Mouse (Mus musculus) intestine, postnatal 0 days (tissue): ENCODE data around the gene Timm8a2. TPM values are rescaled to one million over a fixed set of nuclear protein-coding genes. Genes with fewer than 3 reads are reported as not detected.

Experiments used
- ATAC-seq: fragments of 200-750 bp; cut with Nextera tagmentation; 2 replicates; pipeline ENCODE4 v1.8.0; 2017; ENCODE audit warnings: mild to moderate bottlenecking, moderate TSS enrichment, moderate library complexity
- H3K27ac ChIP-seq: fragments of 300-500 bp; sonication (generic); 2 replicates; pipeline ENCODE4 v1.5.1; 2014; ENCODE audit warnings: mild to moderate bottlenecking, low read depth, low read length, moderate library complexity
- H3K27me3 ChIP-seq: fragments of 300-500 bp; sonication (generic); replicated peaks from 2 replicates; pipeline ENCODE4 v1.6.1; 2014; ENCODE audit warnings: low read length, mixed read lengths; ENCODE audit not compliant: control insufficient read depth, insufficient read depth
- H3K36me3 ChIP-seq: fragments of 300-500 bp; sonication (generic); 2 replicates; pipeline ENCODE4 v1.6.1; 2014; ENCODE audit warnings: mild to moderate bottlenecking, moderate library complexity; ENCODE audit not compliant: control insufficient read depth, insufficient read depth
- H3K4me1 ChIP-seq: fragments of 300-500 bp; sonication (generic); replicated peaks from 2 replicates; pipeline ENCODE4 v1.6.1; 2014; ENCODE audit warnings: antibody characterized with exemption, low read length, mixed read lengths; ENCODE audit not compliant: control insufficient read depth, insufficient read depth
- H3K4me2 ChIP-seq: fragments of 300-500 bp; sonication (generic); replicated peaks from 2 replicates; pipeline ENCODE4 v1.6.1; 2014; ENCODE audit warnings: low read depth, mild to moderate bottlenecking, moderate library complexity
- H3K4me3 ChIP-seq: fragments of 300-500 bp; sonication (generic); 2 replicates; pipeline ENCODE4 v1.5.1; 2014; ENCODE audit warnings: low read depth, low read length
- H3K9ac ChIP-seq: fragments of 300-500 bp; sonication (generic); 2 replicates; pipeline ENCODE4 v1.6.1; 2014; ENCODE audit warnings: mild to moderate bottlenecking, low read depth, low read length
- H3K9me3 ChIP-seq: fragments of 300-500 bp; sonication (generic); 2 replicates; pipeline ENCODE4 v1.6.1; 2016; ENCODE audit warnings: mixed run types; ENCODE audit not compliant: control insufficient read depth
- CTCF ChIP-seq: sonication (generic); IDR thresholded peaks from 2 replicates; pipeline ENCODE4 v1.5.1; 2016; ENCODE audit warnings: low read depth, mild to moderate bottlenecking, control low read depth, antibody characterized with exemption, moderate library complexity
- WGBS: fragments of 180-500 bp; shearing (Covaris S2); extraction: QIAGEN DNeasy Blood & Tissue Kit; methylation state at CpG from one replicate; pipeline ENCODE4 v1.1.7; 2014; 5-methylcytosine and 5-hydroxymethylcytosine counted together
- polyA plus RNA-seq: library from polyadenylated mRNA; unstranded; fragments of >200 nt; fragmentation: Nextera tagmentation; extraction: Ambion mirVana; gene quantifications from 2 replicates; pipeline ENCODE4 v1.2.1, GENCODE M21; 2015

Timm8a2 gene
- polyA plus RNA-seq = not detected in 2 replicates

DNA sequence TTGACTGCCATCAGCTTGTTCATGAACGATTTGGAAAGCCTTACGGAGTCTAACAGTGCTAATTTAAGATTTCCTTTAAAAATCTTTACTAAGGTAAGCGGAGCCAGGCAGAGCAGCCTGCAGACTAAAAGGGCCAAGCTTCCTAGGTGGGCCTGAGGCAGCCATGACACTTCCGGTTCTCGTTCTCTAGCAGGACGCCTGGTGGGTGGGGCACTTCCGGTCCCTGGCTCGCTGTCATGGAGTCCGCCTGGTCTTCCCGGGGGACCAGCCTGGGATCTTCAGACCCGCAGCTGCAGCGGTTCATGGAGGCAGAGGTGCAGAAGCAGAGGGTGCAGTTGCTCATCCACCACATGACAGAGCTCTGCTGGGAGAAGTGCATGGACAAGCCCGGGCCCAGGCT, at the start of gene Timm8a2:
Timm8a2 (plus strand) TSS at position 224 of the 400 bp plus-strand sequence.
- Histone ChIP-seq H3K4me1 (no peaks in the 10 kb centered on the region; the same call in 1 of the 2 replicates), H3K27me3 (no peaks in the 10 kb centered on the region), H3K9ac (no peak within 1 kb of the TSS), H3K36me3 (no peaks in the 10 kb centered on the region), H3K4me3 (no peak within 1 kb of the TSS), H3K27ac (no peak within 1 kb of the TSS), H3K4me2 (no peak within 1 kb of the TSS), H3K9me3 (no peaks in the 10 kb centered on the region)
- no peak for TF ChIP-seq CTCF
- 93% methylated on average over 13 of the region's 13 CpGs for WGBS
- no peak for ATAC-seq

GRCm38 (mm10) chr14:121985477-121985876, 49.0 kb upstream of the Timm8a2 start:
- no peak overlapping the region for H3K4me3 ChIP-seq
- TF ChIP-seq CTCF = no peak

GRCm38 (mm10) chr14:121986028-121986427, 48.4 kb upstream of the Timm8a2 start:
- WGBS = 77% methylated on average over 6 of the region's 6 CpGs
- Histone ChIP-seq H3K4me2 (no peak overlapping the region), H3K4me3 (no peak overlapping the region), H3K4me1 (no peaks in the 10 kb centered on the region), H3K27ac (no peak overlapping the region), H3K9ac (no peak overlapping the region), H3K36me3 (peaks cover 7% of the 10 kb centered on the region; the same call in 1 of the 2 replicates), H3K9me3 (no peaks in the 10 kb centered on the region), H3K27me3 (no peaks in the 10 kb centered on the region)
- TF ChIP-seq CTCF = no peak
- no peak for ATAC-seq

More at GRCm38 (mm10) chr14:121985477-121985876, 49.0 kb upstream of the Timm8a2 start:
- Histone ChIP-seq H3K36me3 (peaks cover 4% of the 10 kb centered on the region; the same call in 1 of the 2 replicates), H3K4me2 (no peak overlapping the region), H3K9me3 (no peaks in the 10 kb centered on the region), H3K27me3 (no peaks in the 10 kb centered on the region), H3K9ac (no peak overlapping the region), H3K27ac (no peak overlapping the region), H3K4me1 (no peaks in the 10 kb centered on the region)
- no peak for ATAC-seq
- 77% methylated on average over 3 of the region's 3 CpGs for WGBS

- no peak for ATAC-seq
- Histone ChIP-seq H3K9ac (no peak overlapping the region), H3K4me2 (no peak overlapping the region), H3K9me3 (no peaks in the 10 kb centered on the region), H3K36me3 (peaks cover 14% of the 10 kb centered on the region; the same call in 1 of the 2 replicates), H3K4me1 (0 out of 2 replicates have a peak, but pooled peaks cover 5% of the 10 kb centered on the region), H3K27ac (no peak overlapping the region), H3K4me3 (no peak overlapping the region), H3K27me3 (no peaks in the 10 kb centered on the region)
- TF ChIP-seq CTCF = no peak
- WGBS = 89% methylated on average over 1 of the region's 1 CpGs
Measured at GRCm38 (mm10) chr14:121987287-121987686, 47.2 kb upstream of the Timm8a2 start.

GRCm38 (mm10) chr14:121987691-121988090, 46.8 kb upstream of the Timm8a2 start:
- WGBS = 85% methylated on average over 4 of the region's 4 CpGs
- H3K9ac ChIP-seq = no peak overlapping the region
- no peak for ATAC-seq
- no peaks in the 10 kb centered on the region for H3K27me3 ChIP-seq
- H3K27ac ChIP-seq = no peak overlapping the region
- no peaks in the 10 kb centered on the region for H3K9me3 ChIP-seq
- no peak for TF ChIP-seq CTCF
- no peak overlapping the region for H3K4me2 ChIP-seq
- no peak overlapping the region for H3K4me3 ChIP-seq
- H3K36me3 ChIP-seq = peaks cover 16% of the 10 kb centered on the region; the same call in 1 of the 2 replicates
- H3K4me1 ChIP-seq = 0 out of 2 replicates have a peak, but pooled peaks cover 5% of the 10 kb centered on the region

DNA sequence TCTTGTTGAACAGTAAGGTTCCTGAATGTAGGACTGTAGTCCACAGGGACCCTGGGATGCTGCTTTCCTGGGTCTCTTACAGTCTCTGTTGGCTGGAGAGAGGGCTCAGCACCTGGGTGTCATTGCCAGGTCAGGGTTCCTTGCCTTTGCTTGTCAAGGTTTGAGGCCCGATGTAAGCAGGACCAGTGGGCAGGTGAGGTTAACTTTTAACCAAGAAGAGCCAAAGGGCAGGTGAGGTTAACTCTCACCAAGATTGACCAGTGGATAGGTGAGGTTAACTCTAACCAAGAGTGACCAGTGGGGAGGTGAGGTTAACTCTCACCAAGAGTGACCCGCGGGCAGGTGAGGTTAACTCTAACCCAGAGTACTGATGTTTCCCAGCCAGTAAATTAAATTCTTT, 45.1 kb upstream of the Timm8a2 start:
- Histone ChIP-seq H3K27ac (no peak overlapping the region), H3K9me3 (no peaks in the 10 kb centered on the region), H3K9ac (no peak overlapping the region), H3K4me2 (no peak overlapping the region), H3K36me3 (peaks cover 19% of the 10 kb centered on the region; the same call in 1 of the 2 replicates), H3K27me3 (no peaks in the 10 kb centered on the region), H3K4me3 (no peak overlapping the region), H3K4me1 (0 out of 2 replicates have a peak, but pooled peaks cover 5% of the 10 kb centered on the region)
- WGBS = 81% methylated on average over 3 of the region's 3 CpGs
- ATAC-seq = no peak
- no peak for TF ChIP-seq CTCF

DNA sequence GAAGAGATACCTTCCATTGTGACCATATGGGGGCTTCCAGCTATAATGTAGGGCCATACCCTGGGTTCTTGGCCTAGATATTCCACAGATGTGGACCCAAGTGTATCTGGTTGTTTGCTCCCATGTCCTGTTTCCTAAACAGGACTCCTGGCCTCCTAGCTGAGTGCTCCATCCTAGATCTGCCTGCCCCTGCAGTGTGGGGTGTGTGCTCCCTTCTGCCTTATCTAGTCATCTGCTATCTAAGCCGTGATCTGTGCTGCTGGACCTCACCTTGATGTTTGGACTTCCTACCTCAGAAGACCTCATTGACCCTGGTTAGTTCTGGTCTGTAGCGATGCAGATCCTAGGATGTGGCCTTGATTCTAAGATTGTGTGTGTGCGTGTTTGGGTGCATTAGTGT, 44.6 kb upstream of the Timm8a2 start:
- H3K9me3 ChIP-seq = no peaks in the 10 kb centered on the region
- H3K9ac ChIP-seq = no peak overlapping the region
- H3K27me3 ChIP-seq = no peaks in the 10 kb centered on the region
- no peak for ATAC-seq
- peaks cover 25% of the 10 kb centered on the region; the same call in 1 of the 2 replicates for H3K36me3 ChIP-seq
- no peak for TF ChIP-seq CTCF
- no peak overlapping the region for H3K4me3 ChIP-seq
- no peak overlapping the region for H3K27ac ChIP-seq
- 91% methylated on average over 3 of the region's 3 CpGs for WGBS
- 0 out of 2 replicates have a peak, but pooled peaks cover 5% of the 10 kb centered on the region for H3K4me1 ChIP-seq
- H3K4me2 ChIP-seq = no peak overlapping the region
